Mouse (Mus musculus) left cerebral cortex, postnatal 14 days (tissue): ENCODE data around the gene Matk. TPM values are rescaled to one million over a fixed set of nuclear protein-coding genes. Genes with fewer than 3 reads are reported as not detected.
"Not testable (repeated sequence)": the region's sequence is repeated elsewhere in the genome, so short reads cannot be mapped to it uniquely, and the experiment has no call there.

Source experiments
- DNase-seq, 2 experiments: peaks; one replicate each; pipeline ENCODE4 v3.0.0; 2021 to 2022; ENCODE audit warnings: low spot score in 2 of 2, mixed read lengths in 1 of 2
- intact Hi-C: fragments of 180-260 bp; cut with DNase I; formaldehyde crosslinking; loops from one replicate; pipeline ENCODE4 v1.15.1; 2025
- long read RNA-seq, 2 experiments: library from polyadenylated mRNA; stranded (forward); transcript quantifications; one replicate each; pipeline ENCODE4 v2.0.0; 2021
- total RNA-seq, 2 experiments: library from RNA; stranded (reverse); gene quantifications; 2 replicates each; pipeline ENCODE4 v1.2.3; 2021

The Matk gene
- 100 to 1,000 TPM; 226 to 227 TPM for total RNA-seq
- long read RNA-seq, experiment 1, transcript Matk-209 (6 exons, 860 nt) = minor isoform, 7 of 413 reads
- long read RNA-seq, experiment 1, transcript Matk-203 (13 exons, 1,916 nt) = minor isoform, 10 of 413 reads
- long read RNA-seq, experiment 1, transcript Matk-201 (13 exons, 2,228 nt) = major isoform, 211 of 413 reads
- long read RNA-seq, experiment 1, transcript Matk-205 (13 exons, 1,841 nt) = minor isoform, 42 of 413 reads
- long read RNA-seq, experiment 1, partial matches to known transcripts = 51 of 413 reads
- long read RNA-seq, experiment 1, other reads (novel, unspliced or antisense) = 89 of 413 reads
- long read RNA-seq, experiment 2, transcript Matk-203 (13 exons, 1,916 nt) = minor isoform, 7 of 392 reads
- long read RNA-seq, experiment 2, transcript Matk-201 (13 exons, 2,228 nt) = major isoform, 175 of 392 reads
- long read RNA-seq, experiment 2, transcript Matk-209 (6 exons, 860 nt) = minor isoform, 6 of 392 reads
- long read RNA-seq, experiment 2, transcript Matk-205 (13 exons, 1,841 nt) = minor isoform, 29 of 392 reads
- long read RNA-seq, experiment 2, partial matches to known transcripts = 46 of 392 reads
- long read RNA-seq, experiment 2, other reads (novel, unspliced or antisense) = 127 of 392 reads

DNA sequence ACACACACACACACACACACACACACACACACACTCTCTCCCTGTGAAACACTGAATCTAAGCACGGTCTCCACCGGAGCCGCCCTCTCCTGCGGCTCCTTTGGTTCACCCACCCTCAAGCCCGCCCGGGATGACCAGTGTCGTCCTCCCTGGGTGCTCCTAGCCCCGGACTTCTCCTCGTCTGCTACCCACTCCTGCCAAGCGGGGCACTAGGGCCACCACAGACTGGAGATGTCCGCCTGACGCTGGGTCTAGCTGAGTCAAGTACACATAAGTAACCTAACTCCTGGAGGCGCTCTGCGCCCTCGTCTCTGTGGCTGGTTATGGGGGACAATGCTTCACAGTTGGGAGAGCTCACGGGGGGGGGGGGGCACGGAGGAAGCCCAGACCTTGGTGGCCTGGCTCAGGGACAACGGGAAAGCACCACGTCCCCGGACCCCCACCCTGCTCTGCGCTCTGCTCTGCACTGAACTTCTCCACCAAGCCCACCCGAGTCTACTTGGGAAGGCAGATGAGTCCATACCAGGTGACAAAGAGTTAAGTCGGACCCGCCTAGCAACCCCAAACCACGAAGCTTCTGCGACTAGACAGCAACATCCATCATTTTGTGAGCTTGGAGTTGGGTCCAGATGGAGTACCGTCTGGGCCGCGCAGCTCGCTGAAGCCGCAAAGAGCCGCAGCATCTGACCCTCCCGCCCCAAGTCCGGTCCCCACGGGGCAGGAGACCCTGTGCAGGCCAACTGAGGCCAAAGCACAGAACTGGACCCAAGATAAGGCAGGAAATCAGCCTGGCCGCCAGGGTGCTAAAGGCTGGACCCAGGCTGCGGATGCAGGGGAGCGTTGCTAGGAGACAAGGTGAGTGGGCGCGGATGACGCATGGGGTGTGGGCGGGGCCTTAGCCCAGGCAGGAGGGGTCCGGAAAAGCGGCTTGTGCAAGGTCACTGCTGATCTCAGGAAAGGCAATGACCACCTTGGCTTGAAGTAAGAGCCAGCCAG, at the start of gene Matk:
TSS of gene Matk (plus strand) at position 512 of the 996 bp plus-strand sequence.
- intact Hi-C loops = no loop called here
- DNase-seq = peak; percentile 91

DNA sequence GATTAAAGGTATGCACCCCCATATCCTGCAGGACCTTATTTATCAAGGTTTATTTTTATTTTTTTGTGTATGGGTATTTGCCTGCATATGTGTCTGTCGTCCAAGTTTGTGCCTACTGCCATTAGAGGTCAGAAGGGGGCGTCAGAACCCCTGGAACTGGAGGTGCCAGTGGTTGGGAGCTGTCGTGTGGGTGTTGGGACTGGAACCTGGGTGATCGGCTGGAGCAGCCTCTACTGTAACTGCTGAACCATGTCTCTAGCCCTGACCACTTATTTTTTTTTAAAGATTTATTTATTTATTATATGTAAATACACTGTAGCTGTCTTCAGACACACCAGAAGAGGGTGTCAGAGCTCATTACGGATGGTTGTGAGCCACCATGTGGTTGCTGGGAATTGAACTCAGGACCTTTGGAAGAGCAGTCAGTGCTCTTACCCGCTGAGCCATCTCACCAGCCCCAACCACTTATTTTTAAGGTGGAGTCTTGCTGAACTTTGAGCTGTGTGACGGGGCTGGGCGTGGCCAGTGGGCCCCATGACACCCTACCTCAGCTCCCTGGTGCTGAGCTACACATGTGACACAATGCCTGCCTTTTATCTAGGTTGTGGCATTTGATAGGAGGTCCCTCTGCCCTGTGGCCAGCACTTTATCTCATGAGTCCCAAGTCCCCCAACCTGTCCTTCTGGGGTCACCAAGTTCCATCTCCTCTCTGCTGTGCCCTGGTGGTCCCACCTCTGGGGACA, 49.6 kb upstream of the Matk start:
- intact Hi-C loops = no loop called here
- no peak for DNase-seq

DNA sequence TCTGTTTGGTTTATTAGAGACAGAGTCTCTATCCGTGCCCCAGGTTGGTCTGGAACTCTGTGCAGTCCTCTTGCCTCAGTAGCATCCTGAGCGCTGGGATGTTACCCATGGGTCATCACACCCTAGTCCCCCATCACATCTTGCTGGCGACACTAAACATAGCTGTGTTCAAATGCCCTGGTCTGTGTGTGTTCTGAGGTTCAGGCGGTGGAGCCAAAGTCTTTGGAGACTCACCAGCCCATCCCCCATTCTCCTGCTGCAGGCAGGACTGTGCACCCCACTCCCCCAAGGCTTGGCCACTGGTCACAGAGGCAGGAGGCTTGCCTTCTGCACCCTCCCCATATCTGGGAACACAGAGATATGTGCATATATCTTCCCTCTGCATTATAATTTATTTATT, 48.6 kb upstream of the Matk start:
- intact Hi-C loops = no loop called here
- DNase-seq = no peak

DNA sequence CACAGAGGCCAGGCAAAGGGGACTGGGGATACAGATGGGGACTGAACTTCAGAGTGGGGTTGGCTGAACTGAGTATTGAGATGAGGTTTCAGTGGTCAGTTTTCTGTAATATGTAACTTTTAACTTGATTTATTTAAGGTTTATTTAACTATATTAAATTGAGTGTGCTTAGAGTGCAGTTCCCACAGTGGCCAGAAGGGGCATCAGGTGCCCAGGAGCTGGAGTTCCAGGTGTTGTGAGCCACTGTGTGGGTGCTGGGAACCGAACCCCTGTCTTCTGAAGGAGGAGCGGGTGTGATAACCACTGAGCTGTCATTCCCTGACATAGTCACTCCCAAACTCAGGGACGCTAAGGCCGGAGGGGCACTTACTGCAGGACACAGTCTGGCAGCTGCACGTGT, 42.6 kb upstream of the Matk start:
- intact Hi-C loops = no loop called here
- DNase-seq = no peak

DNA sequence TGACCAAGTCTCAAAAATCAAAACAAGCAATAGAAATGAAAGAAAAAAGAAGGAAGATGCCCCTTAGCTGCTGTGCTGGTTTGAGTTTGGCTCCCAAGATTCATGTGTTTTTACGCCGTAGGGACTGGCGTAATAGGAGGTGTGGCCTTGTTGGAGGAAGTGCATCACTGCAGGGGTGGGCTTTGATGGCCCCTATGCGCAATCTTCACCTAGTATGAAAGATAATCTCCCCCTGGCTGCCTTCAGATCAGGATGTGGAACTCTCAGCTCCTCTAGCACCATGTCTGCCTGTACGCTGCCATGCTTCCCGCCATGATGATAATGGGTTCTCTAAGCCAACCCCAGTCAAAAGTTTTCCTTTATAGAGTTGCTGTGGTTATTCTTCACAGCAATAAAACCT, 36.5 kb upstream of the Matk start:
- no peak for DNase-seq
- intact Hi-C loops = no loop called here

DNA sequence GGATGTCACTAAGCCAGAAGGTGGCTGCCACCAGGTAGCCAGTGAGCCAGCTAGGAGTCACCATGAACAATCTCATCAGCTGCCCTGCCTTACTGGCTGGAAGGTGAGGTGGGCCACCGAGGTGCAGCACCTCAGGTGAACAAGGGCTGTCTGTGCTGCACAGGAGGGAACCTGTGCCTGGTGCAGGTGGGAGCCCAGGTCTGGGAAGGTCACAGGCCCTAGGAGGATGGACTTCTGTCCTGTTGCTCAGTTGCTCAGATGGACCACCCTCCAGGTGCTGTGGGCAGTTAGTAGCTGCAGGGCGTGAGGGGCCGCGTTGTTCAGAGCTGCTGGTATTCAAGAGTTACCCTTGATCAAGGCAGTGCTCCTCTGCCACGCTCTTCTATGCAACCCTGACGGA, 35.9 kb upstream of the Matk start:
- intact Hi-C loops = no loop called here
- DNase-seq = no peak

DNA sequence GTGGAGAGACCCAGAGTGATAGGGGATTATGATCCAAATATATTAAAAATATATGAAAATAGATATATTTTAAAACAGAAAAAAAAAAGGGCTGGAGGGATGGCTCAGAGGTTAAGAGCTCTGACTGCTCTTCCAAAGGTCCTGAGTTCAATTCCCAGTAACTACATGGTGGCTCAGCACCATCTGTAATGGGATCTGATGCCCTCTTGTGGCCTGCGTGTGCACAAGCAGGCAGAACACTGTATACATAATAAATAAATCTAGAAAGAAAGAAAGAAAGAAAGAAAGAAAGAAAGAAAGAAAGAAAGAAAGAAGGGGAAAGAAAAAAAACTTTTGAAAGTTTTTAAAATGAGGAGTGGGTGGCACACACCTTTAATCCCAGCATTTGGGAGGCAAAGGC, 35.5 kb upstream of the Matk start:
- intact Hi-C loops, DNase-seq: not testable (repeated sequence)

DNA sequence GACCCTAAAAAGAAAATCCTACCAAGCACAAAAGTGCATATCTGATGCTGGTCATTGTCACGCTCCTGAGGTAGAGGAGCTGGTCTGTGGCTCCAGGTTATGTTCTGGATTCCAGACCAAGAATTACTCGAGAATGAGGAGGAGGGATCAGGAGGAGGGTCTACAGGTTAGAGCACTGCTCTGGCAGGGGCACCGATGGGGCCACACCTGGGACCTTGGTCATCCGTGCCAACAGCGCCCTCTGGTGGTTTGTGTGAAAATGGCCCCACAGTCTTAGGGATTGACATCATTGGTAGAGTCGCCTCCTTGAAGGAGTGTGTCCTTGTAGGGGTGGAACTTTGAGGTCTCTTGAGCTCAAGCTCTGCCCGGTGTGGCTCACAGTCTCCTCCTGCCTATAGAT, 34.8 kb upstream of the Matk start:
- intact Hi-C loops = no loop called here
- DNase-seq = peak in 1 of 2 experiments; percentile 55

DNA sequence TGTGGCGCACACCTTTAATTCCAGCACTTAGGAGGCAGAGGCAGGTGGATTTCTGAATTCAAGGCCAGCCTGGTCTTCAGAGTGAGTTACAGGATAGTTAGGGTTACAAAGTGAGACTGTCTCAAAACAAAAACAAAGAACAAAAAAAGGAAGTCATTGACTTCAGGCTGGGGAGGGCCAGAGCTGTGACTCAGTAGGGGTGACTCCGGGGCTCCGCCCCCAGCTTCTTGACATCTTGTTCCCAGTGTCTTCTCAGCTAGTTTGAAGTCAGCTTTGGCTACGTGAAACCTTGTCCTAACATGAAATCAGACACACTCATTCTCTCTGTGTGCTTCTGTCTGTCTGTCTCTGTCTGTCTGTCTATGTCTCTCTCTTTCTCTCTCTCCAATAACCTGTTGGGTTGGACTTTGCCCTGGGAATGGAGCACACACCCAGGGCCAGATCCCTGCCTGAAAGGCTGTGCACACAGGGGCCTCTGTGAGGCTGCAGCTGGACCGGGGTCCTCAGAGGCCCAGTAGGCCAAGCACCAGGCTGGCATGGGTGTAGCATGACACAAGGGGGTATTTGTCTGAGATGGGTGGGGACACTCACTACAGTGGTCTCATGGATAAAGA, 31.2 kb upstream of the Matk start:
- no peak for DNase-seq
- intact Hi-C loops = no loop called here

DNA sequence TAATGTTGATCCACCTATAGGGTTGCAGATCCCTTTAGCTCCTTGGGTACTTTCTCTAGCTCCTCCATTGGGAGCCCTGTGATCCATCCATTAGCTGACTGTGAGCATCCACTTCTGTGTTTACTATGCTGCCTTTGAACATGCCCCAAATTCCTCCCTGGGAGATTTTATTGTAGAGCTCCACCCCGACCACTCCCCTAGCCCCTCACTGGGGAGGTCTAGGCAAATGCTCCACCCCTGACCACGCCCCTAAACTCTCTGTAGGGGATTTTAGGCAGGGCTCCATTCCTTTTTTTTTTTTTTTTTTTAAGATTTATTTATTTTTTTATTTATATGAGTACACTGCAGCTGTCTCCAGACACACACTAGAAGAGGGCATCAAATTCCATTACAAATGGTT, 29.0 kb upstream of the Matk start:
- DNase-seq, intact Hi-C loops: not testable (repeated sequence)

DNA sequence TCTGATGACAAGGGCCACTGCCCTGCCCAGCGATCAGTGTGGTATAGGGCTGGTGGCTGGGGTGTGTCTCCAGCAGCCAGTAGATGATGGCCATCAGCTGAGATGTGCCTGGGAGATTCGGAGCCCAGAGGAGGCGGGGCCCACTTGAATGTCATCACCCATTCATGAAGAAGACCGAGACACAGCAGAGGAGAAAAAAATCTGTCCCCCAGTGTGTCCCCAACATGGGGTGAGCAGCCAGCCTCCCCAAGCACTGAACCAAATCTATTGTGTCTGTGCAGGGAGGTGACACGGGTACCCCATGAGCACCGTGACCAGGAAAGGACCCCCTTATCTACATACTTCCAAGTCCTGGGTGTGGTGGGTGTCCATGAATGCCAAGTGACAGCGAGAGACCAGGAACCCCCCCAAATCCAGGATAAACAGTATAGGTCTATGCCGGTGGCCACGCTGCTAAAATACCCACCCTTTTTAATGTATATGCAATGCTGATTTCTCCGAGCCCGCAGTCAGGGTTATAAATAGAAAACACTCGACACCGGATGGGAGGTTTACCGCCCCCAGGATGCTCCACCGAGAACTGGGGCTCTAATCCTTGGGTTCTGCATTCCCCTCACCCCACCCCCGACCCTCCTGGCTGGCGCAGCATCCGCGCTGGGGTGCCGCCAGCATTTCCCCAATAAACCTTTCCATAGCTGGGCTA, 22.8 kb upstream of the Matk start:
- intact Hi-C loops = no loop called here
- peak in 1 of 2 experiments; percentile 68 for DNase-seq

DNA sequence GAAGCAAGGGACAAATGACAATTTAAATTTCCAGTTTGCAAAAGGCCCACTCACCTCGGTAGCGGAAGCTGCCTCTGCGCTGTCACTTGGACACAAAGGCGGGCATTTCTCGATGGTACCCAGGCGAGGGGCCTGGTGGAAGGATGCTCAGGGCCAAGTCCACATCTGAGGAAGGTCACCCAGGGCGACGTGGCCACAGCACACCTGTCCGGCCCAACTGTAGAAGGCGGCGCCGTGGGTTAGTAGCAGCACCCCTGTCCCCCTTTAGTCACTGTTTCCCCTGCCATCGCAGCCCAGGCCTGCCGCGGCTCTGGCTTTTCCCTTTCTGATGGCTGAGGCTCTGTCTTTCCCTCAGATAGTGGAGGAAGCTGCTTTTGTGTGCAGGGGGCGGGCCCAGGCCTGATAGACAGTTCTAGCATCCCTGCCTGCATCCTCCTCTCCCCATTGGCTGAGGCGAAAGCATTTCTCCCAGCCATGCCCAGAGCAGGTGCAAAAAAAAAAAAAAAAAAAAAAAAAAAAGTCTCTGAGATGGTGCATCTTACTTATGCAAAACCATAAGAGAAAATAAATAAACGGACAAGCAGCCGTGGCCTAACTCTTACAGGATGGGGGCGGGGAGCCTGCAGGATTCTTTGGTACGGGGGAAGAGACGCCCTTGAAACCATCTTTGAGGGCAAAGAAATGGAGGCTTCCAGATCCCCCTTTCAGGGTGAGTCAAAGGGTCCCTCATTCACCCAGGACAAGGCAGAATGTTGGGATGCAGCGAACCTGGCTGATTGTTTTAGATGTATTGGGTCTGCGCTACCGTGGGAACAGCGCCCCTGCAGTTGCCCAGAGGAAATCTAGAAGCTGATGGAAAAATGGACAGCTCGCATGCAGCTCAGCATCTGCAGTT, 22.1 kb upstream of the Matk start, which contains the start of gene Atcay:
TSS of gene Atcay (minus strand) at position 396 of the 895 bp plus-strand sequence.
- DNase-seq = peak; percentile 89 to 91
- intact Hi-C loops = no loop called here

DNA sequence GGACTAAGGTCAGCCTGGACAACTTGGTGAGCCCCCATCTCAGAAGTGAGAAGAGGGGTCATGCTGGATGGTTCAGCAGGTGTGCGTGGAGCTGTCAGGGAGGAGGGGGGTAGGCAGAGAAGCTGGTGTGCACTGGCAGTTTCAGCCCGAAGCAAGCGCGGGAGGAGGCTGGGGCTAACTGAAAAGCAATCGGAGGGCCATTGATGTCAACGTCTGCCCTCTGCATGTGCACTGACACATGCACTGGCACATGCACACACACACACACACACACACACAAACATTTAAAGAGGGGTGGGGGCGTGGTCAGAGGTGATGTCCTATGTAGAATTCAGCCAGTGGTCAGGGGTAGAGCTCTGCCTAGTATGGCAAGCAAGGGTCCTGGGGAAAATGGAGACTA, 21.3 kb upstream of the Matk start:
- intact Hi-C loops = no loop called here
- no peak for DNase-seq

DNA sequence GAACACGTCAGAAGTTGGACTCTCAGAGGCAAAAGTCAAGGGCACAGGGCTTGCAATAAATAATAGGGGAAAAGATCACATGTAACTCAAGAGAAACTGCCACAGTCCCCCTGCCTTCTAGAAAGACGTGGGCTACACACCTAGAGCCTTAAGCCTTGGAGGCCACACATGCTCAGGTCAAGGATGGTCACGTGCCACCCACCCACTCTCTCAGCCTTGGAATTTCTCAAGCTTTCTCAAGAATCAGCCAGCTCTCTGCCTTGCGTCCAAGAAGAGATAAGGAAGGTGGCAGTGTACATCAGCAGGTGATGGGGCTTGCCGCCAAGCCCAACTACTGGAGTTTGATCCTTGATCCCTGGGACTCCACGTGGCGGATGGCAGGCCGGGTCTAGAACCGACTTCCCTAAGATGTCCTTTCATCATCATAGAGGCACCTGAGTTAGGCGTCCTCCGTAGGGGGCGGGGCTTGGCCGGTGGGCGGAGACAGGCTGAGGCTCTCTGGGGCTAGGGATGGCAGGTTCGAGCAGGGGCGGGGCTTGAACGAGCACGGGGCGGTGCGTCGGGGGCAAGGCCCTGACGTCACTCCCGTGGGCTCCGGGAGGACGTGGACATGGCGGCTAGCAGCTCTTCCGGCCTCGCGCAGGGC, 20.0 kb upstream of the Matk start, which contains the start of gene Zfr2:
TSS of gene Zfr2 (plus strand) at position 576 of the 646 bp plus-strand sequence.
- intact Hi-C loops = no loop called here
- peak; percentile 93 for DNase-seq

DNA sequence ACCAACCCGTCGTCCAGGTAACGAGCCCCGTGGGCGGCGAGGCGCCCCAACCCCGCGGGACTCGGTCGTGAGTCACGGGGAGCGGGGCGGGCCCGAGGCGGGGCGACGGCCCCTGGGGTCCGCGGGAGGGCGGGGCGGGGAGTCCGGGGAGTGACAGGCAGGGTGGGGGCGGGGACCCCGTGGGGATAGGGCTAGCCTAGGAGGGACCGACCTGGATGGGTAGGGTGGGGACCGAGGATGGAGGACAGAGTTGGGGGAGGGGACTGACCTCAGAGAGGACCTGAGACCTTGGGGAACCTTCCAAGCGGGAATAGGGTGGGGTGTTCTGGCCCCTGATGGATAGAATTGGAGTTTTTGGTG, 19.5 kb upstream of the Matk start:
- intact Hi-C loops = no loop called here
- DNase-seq = no peak

DNA sequence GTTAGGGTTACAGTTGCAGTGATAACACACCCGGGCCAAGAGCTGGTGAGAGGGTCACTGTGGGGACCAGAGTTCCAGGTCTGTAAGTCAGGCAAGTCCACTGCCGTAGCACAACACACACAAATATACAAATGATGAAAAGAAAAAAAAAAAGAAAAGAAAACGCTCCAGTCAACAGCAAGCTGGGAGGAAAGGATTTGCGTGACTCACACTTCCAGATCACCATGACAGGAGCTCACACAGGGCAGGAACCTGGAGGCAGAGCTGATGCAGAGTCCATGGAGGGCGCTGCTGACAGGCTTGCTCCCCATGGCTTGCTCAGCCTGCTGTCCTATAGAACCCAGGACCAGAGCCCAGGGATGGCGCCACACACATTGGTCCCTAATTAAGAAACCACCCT, 18.5 kb upstream of the Matk start:
- intact Hi-C loops = no loop called here
- DNase-seq = no peak
